Mouse (Mus musculus): ENCODE results near the gene Ptrhd1. TPM values are rescaled to one million over a fixed set of nuclear protein-coding genes. Genes with fewer than 3 reads are reported as not detected.

Gene Ptrhd1
- polyA plus RNA-seq (2015; fragmentation: Nextera tagmentation; extraction: Ambion mirVana), result 6.1 and 6.2 TPM in 2 replicates

DNA sequence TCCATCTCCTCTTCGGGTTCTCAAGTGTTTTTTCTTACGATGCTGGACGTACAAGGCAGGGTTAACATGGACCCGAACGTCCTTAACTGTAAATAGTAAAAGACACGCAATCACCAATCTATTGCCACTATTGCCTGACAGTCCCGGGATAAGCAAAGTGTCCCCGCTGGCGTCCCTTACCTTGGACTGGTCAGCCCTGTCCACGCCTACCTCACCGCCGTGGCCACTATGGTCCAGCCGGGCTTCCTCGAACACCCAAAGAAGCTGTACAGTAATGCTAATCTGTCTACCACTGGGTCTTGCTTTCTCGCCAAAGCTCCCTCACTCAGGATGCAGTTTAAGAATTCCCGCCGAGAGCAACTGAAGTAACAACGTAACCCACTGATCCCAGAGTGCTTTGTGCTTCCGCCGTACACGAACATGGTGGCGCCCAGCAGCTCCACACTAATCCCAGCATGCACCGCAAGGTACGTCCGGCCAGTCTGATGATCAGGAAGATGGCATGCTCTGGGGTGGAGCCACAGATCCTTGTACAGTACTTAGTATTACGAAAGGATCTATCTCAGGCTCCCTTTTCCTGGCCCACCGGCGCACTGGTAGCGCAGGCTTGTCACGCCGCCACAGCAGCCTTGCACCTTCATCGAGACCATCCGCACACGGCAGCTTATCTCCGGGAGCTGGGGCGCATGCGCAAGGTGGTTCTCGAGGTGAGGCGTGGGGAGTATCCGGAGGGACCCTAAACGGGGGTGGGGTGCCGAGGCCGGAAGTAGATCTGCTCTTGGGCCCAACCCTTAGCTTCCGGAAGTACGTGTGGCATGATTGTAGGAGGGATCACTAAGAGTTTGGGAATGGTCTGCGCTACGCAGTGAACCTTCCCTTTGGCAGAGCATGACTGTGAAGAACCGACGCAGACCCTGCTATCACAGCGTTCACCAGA, at the start of gene Ptrhd1, which contains the start of gene Cenpo:
TSS of gene Ptrhd1 (plus strand) at position 456 of the 937 bp plus-strand sequence.
TSS of gene Cenpo (minus strand) at position 723 of the 937 bp plus-strand sequence.
- H3K4me2 ChIP-seq, result peak within 1 kb of the TSS; percentile 69
- H3K9me3 ChIP-seq, result no peaks in the 10 kb centered on the region
- peak within 1 kb of the TSS; percentile 74 for H3K9ac ChIP-seq
- ATAC-seq (ENCODE audit: borderline replicate concordance, extremely low read depth, low FRiP score, low TSS enrichment), result peak; percentile 98
- WGBS, result under 1% methylated on average over 50 of the region's 50 CpGs
- peaks cover 21% of the 10 kb centered on the region; the same call in 1 of the 2 replicates for H3K36me3 ChIP-seq
- no peaks in the 10 kb centered on the region for H3K27me3 ChIP-seq
- H3K27ac ChIP-seq, result peak within 1 kb of the TSS; percentile 97
- H3K4me1 ChIP-seq, result peaks cover 17% of the 10 kb centered on the region
- H3K4me3 ChIP-seq, result peak within 1 kb of the TSS; percentile 81

GRCm38 (mm10) chr12:4184648-4185047, 49.2 kb upstream of the Ptrhd1 start:
- H3K27ac ChIP-seq, result no peak overlapping the region
- H3K4me1 ChIP-seq, result peaks cover 11% of the 10 kb centered on the region
- WGBS, result 46% methylated on average over 2 of the region's 2 CpGs
- H3K4me3 ChIP-seq, result no peak overlapping the region
- H3K9ac ChIP-seq, result no peak overlapping the region
- no peaks in the 10 kb centered on the region for H3K9me3 ChIP-seq
- no peaks in the 10 kb centered on the region for H3K27me3 ChIP-seq
- H3K4me2 ChIP-seq, result no peak overlapping the region
- H3K36me3 ChIP-seq, result no peaks in the 10 kb centered on the region
- ATAC-seq (ENCODE audit: borderline replicate concordance, extremely low read depth, low FRiP score, low TSS enrichment), result no peak

DNA sequence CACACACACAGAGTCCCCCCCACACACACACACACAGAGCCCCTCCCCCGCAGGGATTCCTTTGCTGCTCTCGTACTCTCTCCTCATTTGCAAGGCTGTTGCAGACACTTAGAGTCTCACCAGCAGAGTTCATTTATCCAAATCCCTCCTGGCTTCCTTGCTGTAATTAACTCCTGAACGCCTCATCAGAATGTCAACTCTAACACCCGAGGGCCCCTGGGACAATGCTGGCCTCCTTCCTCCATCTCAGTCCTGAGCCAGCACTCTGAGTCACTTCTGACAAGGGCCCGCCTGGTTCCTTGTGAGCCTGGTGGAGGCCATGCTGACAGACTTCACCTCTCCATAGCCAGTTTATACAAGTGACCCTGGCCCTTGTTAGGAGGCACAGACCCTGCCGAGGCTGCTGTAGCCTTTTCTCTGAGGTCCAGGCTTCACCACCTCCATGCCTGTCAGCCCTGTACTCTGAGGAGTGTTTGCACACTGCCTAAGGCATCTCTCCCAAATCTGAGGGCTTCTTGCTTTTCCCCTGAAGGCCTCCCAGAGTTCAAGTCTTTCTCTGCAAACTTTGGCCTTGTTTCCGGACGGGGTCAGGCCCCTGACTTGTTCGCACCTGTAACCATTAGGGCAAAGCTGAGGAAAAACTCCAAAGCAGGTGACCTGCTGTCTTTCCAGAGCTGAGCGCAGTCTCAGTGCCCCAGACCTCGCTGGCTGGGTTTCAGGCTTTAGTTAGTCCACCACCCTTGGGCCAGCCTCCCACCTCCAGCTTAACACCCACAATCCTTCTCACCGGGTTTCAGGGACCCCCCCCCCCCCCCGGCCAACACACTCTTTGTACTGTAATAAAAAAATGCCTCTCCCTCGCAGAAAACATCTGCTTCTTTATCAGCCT, 45.4 kb upstream of the Ptrhd1 start:
- Histone ChIP-seq H3K9me3 (no peaks in the 10 kb centered on the region), H3K4me3 (no peak overlapping the region), H3K27me3 (no peaks in the 10 kb centered on the region), H3K36me3 (no peaks in the 10 kb centered on the region), H3K27ac (peak overlapping the region; percentile 31; the same call in 1 of the 2 replicates), H3K9ac (no peak overlapping the region), H3K4me1 (peaks cover 21% of the 10 kb centered on the region), H3K4me2 (no peak overlapping the region)
- WGBS, result 29% methylated on average over 14 of the region's 14 CpGs
- ATAC-seq (ENCODE audit: borderline replicate concordance, extremely low read depth, low FRiP score, low TSS enrichment), result peak; percentile 82

GRCm38 (mm10) chr12:4189060-4189447, 44.8 kb upstream of the Ptrhd1 start:
- peaks cover 27% of the 10 kb centered on the region for H3K4me1 ChIP-seq
- WGBS, result 51% methylated on average over 5 of the region's 5 CpGs
- no peak overlapping the region for H3K27ac ChIP-seq

DNA sequence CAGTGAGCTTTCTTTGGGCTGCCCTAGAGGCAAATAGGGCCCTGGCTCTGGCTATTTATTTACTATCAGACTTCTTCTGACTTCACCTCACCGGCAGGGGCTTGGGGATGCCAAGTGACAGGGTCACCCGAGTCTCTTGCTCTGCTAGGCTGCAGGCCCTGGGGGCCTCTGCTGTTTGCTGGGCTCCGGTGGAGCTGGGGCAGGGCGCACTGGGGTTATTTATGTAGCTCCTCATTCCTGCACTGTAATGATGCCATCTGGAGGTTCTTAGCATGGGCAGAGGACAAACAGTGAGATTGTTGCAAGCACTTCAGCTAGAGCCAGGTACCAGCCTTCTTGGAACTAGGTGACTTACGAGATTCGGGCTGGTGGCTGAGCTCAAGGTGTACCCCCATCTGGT, 41.3 kb upstream of the Ptrhd1 start:
- no peak overlapping the region for H3K4me3 ChIP-seq
- H3K4me1 ChIP-seq, result peaks cover 33% of the 10 kb centered on the region
- H3K9ac ChIP-seq, result no peak overlapping the region
- H3K4me2 ChIP-seq, result no peak overlapping the region
- 45% methylated on average over 6 of the region's 6 CpGs for WGBS
- no peaks in the 10 kb centered on the region for H3K9me3 ChIP-seq
- no peaks in the 10 kb centered on the region for H3K27me3 ChIP-seq
- no peak for ATAC-seq (ENCODE audit: borderline replicate concordance, extremely low read depth, low FRiP score, low TSS enrichment)
- H3K36me3 ChIP-seq, result 0 out of 2 replicates have a peak, but pooled peaks cover 2% of the 10 kb centered on the region
- H3K27ac ChIP-seq, result peak overlapping the region; percentile 58

More at GRCm38 (mm10) chr12:4189060-4189447, 44.8 kb upstream of the Ptrhd1 start:
- Histone ChIP-seq H3K9ac (no peak overlapping the region), H3K36me3 (no peaks in the 10 kb centered on the region), H3K27me3 (no peaks in the 10 kb centered on the region), H3K4me2 (no peak overlapping the region), H3K4me3 (no peak overlapping the region), H3K9me3 (no peaks in the 10 kb centered on the region)
- no peak for ATAC-seq (ENCODE audit: borderline replicate concordance, extremely low read depth, low FRiP score, low TSS enrichment)

DNA sequence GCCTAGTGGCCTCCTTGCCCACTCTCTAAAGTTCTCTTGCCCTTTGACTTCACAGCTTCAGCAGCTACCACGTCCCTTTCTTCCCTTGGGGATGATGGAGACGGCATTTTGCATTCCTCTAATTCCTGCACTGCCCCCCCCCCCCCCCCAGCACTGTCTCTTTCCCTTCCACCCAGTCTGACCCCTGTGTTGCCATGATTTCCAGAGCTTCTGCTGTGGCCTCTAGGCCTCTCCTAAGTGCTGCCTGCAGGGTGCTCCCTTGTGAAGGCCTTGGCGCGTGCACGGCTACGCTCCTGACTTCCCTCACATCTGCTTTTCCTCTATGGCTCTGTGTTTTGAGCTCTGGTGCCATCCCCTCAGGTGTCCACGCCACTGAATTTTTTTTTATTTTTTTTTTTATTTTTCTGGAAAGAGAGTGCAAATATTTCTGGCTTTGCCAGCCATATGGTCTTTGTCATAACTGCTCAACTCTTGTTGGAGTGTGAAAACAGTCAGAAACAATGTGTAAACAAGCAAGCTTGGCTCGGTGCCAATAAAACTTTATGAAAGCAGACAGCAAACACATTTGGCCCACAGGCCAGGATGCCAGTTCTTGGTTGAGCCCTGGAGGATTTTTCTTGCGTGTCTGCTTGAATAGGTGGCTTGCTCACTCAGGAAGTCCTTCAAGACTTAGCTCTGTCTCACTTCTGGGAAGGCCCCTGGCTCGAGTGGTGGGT, 40.6 kb upstream of the Ptrhd1 start:
- no peak overlapping the region for H3K4me2 ChIP-seq
- WGBS, result 42% methylated on average over 9 of the region's 10 CpGs
- H3K27ac ChIP-seq, result peak overlapping the region; percentile 58
- peaks cover 32% of the 10 kb centered on the region for H3K4me1 ChIP-seq
- H3K4me3 ChIP-seq, result no peak overlapping the region
- no peaks in the 10 kb centered on the region for H3K27me3 ChIP-seq
- H3K9ac ChIP-seq, result no peak overlapping the region
- ATAC-seq (ENCODE audit: borderline replicate concordance, extremely low read depth, low FRiP score, low TSS enrichment), result peak; percentile 72
- no peaks in the 10 kb centered on the region for H3K9me3 ChIP-seq
- H3K36me3 ChIP-seq, result 0 out of 2 replicates have a peak, but pooled peaks cover 2% of the 10 kb centered on the region

- 91% methylated on average over 14 of the region's 14 CpGs for WGBS
- Histone ChIP-seq H3K4me1 (peaks cover 26% of the 10 kb centered on the region), H3K4me3 (no peak overlapping the region), H3K27me3 (no peaks in the 10 kb centered on the region), H3K4me2 (no peak overlapping the region), H3K9ac (no peak overlapping the region), H3K27ac (no peak overlapping the region), H3K9me3 (no peaks in the 10 kb centered on the region), H3K36me3 (0 out of 2 replicates have a peak, but pooled peaks cover 7% of the 10 kb centered on the region)
- peak; percentile 8; the same call in 1 of the 2 replicates for ATAC-seq (ENCODE audit: borderline replicate concordance, extremely low read depth, low FRiP score, low TSS enrichment)
Observed at GRCm38 (mm10) chr12:4194643-4195042, 39.2 kb upstream of the Ptrhd1 start.

- H3K4me3 ChIP-seq, result no peak overlapping the region
- ATAC-seq (ENCODE audit: borderline replicate concordance, extremely low read depth, low FRiP score, low TSS enrichment), result no peak
Observed at GRCm38 (mm10) chr12:4198702-4199101, 35.1 kb upstream of the Ptrhd1 start.

GRCm38 (mm10) chr12:4199271-4199670, 34.6 kb upstream of the Ptrhd1 start:
- Histone ChIP-seq H3K4me2 (no peak overlapping the region), H3K9ac (no peak overlapping the region), H3K4me1 (peaks cover 4% of the 10 kb centered on the region), H3K27ac (no peak overlapping the region), H3K36me3 (peaks cover 9% of the 10 kb centered on the region; the same call in 1 of the 2 replicates), H3K27me3 (no peaks in the 10 kb centered on the region), H3K4me3 (no peak overlapping the region), H3K9me3 (no peaks in the 10 kb centered on the region)
- WGBS, result 88% methylated on average over 11 of the region's 11 CpGs
- no peak for ATAC-seq (ENCODE audit: borderline replicate concordance, extremely low read depth, low FRiP score, low TSS enrichment)

More at GRCm38 (mm10) chr12:4198702-4199101, 35.1 kb upstream of the Ptrhd1 start:
- Histone ChIP-seq H3K9ac (no peak overlapping the region), H3K27me3 (no peaks in the 10 kb centered on the region), H3K27ac (no peak overlapping the region), H3K4me1 (peaks cover 10% of the 10 kb centered on the region), H3K9me3 (no peaks in the 10 kb centered on the region), H3K4me2 (no peak overlapping the region), H3K36me3 (peaks cover 9% of the 10 kb centered on the region; the same call in 1 of the 2 replicates)
- WGBS, result 83% methylated on average over 4 of the region's 4 CpGs

DNA sequence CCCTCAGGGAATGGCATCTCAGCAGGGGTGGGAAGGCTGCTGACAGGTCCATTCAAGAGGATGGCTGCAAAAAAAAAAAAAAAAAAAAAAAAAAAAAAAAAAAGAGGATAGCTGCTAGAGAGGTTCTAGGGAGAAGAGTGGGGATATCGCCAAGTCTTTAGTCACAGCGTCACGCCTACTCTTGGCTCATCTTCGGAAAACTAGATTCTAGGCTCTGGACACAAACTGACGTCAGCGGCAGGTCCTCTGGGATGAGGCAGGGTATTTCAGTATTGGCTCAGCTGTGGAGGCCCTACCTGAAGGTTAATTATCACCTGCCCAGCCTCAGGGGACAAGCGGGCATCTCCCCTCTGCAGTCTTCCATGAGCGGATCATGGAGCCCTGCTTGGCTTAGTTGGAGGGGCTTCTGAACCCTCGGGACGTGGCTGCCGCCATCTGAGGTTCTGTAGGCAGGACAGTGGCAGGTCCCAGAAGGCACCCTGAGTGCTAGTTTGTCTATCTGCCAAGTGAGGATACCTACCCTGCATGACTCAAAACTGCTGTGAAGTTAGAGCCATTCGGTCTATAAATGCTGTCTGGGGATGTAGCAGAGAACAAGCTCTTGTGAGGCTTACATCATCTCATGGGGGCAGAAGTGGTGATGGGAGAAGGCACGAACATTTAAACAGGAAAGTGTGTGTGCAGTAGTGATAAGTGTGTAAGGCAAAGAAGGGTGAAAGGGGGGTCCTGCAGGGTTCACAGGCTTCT, 32.2 kb upstream of the Ptrhd1 start:
- Histone ChIP-seq H3K9me3 (no peaks in the 10 kb centered on the region), H3K4me2 (no peak overlapping the region), H3K36me3 (peaks cover 16% of the 10 kb centered on the region; the same call in 1 of the 2 replicates), H3K27me3 (no peaks in the 10 kb centered on the region), H3K27ac (no peak overlapping the region), H3K9ac (no peak overlapping the region), H3K4me1 (no peaks in the 10 kb centered on the region), H3K4me3 (no peak overlapping the region)
- 91% methylated on average over 13 of the region's 13 CpGs for WGBS
- ATAC-seq (ENCODE audit: borderline replicate concordance, extremely low read depth, low FRiP score, low TSS enrichment), result no peak

All from lung, embryonic 15.5 days (tissue).